In the genomic region with DNA sequence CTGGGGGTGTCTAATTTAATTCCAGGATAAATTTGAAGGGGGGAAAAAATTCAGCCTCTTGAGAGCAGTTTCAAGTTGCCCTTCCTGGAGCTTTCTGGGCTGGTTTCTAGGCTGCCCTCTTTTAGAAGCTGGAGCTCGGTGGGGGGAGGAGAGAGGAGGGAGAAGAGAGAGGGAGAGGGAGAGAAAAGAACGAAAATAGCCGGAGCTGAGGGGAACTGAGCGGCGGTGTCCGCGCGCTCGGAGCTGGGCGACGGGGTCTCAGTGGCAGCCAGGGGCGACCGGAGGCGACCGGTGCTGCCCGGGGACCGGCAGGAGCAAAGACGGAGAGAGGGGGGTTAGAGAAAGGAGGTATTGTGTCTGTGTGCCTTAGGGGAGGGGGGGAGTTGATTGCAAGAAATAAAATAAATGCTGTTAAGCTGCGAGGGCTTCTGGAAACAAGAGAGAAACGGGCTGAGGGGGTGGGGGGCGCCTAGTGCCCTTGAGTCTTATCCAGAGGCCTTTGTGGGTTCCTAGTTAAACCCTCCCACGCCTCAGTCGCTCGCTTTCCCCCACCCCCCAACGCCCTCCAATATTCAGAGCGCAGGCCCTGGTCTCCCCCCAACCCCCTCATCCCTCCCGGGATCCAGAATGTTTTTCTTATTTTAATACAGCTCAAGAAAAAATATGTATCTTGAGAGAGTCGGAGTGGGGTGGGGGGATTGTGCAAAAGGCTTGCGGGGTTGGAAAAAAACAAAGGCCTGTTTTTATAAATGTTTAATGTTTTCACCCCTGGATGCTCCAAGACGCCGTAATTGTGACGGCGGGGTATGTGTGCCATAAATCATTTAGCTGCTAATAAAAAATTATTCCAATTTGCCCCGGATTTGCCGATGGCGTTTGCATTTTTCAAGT, we compare ENCODE assay signal across 8 mouse cellular contexts. TPM values are rescaled to one million over a fixed set of nuclear protein-coding genes. Genes with fewer than 3 reads are reported as not detected.
A peak's percentile ranks its signal among the peaks of the same experiment; 100 is the strongest.
DNase-seq lines count a peak whose midpoint lies in the region; ATAC-seq and TF ChIP-seq lines count a peak whose summit lies in the region.

No protein-coding gene starts in this region.

- peak overlapping the region; percentile 62 for H3K9ac ChIP-seq in ES-E14 (ENCODE audit: insufficient read depth, low read depth, low read length, poor library complexity, severe bottlenecking)
- H3K9ac ChIP-seq in forebrain, embryonic 16.5 days (replicated peaks; ENCODE audit: low read depth, low read length), result peak overlapping the region; percentile 100

- no peaks in the 10 kb centered on the region for H3K9me3 ChIP-seq in ES-E14 (ENCODE audit: control insufficient read depth, insufficient read depth, low read depth, low read length)
- no peaks in the 10 kb centered on the region for H3K9me3 ChIP-seq in forebrain, embryonic 16.5 days (ENCODE audit: control insufficient read depth, low read length)

- no peaks in the 10 kb centered on the region for H3K36me3 ChIP-seq in ES-E14 (ENCODE audit: control insufficient read depth, insufficient read depth, low read length, poor library complexity, severe bottlenecking)
- no peaks in the 10 kb centered on the region for H3K36me3 ChIP-seq in forebrain, embryonic 16.5 days (ENCODE audit: control insufficient read depth, insufficient read depth)

- intact Hi-C loops in heart, postnatal 36 days (cut with DNase I), result loop anchor here (5.0 to 10.0 kb wide), 2 partner anchors 113 to 705 kb away; a partner anchor contains a TSS

- in situ Hi-C loops in ES-E14 (cut with MboI; ENCODE audit: low sequenced_read_pairs in 2 of 2, unreplicated experiment in 2 of 2), result no loop called here

- no peak for DNase-seq in ES-E14 (ENCODE audit: low read depth, low spot score)
- peak; percentile 97 for DNase-seq in brain, embryonic 14.5 days (ENCODE audit: low read depth)
- peak; percentile 63 to 78 for DNase-seq in heart, postnatal 36 days
- DNase-seq in layer of hippocampus, adult 2 months (ENCODE audit: low spot score in 2 of 2), result peak; percentile 71 to 89
- DNase-seq in lung, adult 18-20 months, result peak; percentile 65 to 75
- peak; percentile 46 for DNase-seq in ovary, postnatal 14 days (ENCODE audit: low spot score)

- peak; percentile 85 for TF ChIP-seq POLR2A in brain, embryonic 14.5 days (IDR thresholded peaks at IDR 0.05; ENCODE audit: borderline replicate concordance, extremely low read depth, insufficient read depth, insufficient read length, poor library complexity, severe bottlenecking)

- ATAC-seq in forebrain, embryonic 16.5 days, result peak; percentile 36
- no peak for ATAC-seq in megakaryocyte progenitor cell, adult 5-6 weeks (replicated peaks; ENCODE audit: poor library complexity)

- peaks cover 5 to 9% of the 10 kb centered on the region in 2 experiments; a peak in 2 of 4 replicates for H3K4me1 ChIP-seq in ES-E14 (ENCODE audit: control insufficient read depth in 2 of 2, insufficient read depth in 2 of 2, low read length in 2 of 2, poor library complexity in 1 of 2)
- H3K4me1 ChIP-seq in forebrain, embryonic 16.5 days (replicated peaks; ENCODE audit: control insufficient read depth, insufficient read depth, low read length), result peaks cover 29% of the 10 kb centered on the region

- under 1% methylated on average over 36 of the region's 36 CpGs for WGBS in forebrain, embryonic 16.5 days

- H3K4me3 ChIP-seq in ES-E14 (ENCODE audit: insufficient read depth in 1 of 2, low read depth in 1 of 2, low read length in 2 of 2, poor library complexity in 1 of 2, severe bottlenecking in 1 of 2), result peak overlapping the region; percentile 66 to 82
- peak overlapping the region; percentile 59 for H3K4me3 ChIP-seq in forebrain, embryonic 16.5 days (replicated peaks; ENCODE audit: low read length)
- peak overlapping the region; percentile 90 for H3K4me3 ChIP-seq in layer of hippocampus, adult 2 months

- peak overlapping the region; percentile 79 for H3K27ac ChIP-seq in ES-E14 (ENCODE audit: insufficient read depth, low read depth, low read length, poor library complexity, severe bottlenecking)
- peak overlapping the region; percentile 100 for H3K27ac ChIP-seq in forebrain, embryonic 16.5 days (ENCODE audit: low read length)
- peak overlapping the region; percentile 100 for H3K27ac ChIP-seq in layer of hippocampus, adult 2 months

- peak overlapping the region; percentile 92 for H3K4me2 ChIP-seq in forebrain, embryonic 16.5 days (ENCODE audit: low read length)

- H3K27me3 ChIP-seq in forebrain, embryonic 16.5 days (replicated peaks; ENCODE audit: control insufficient read depth, insufficient read depth, low read length), result no peaks in the 10 kb centered on the region

- TF ChIP-seq CTCF in brain, embryonic 14.5 days (IDR thresholded peaks at IDR 0.05; ENCODE audit: borderline replicate concordance, extremely low read depth, insufficient read depth, insufficient read length), result no peak
- no peak for TF ChIP-seq CTCF in layer of hippocampus, adult 2 months (conservative IDR thresholded peaks at IDR 0.05)

TF ChIP-seq in ES-E14, 5 proteins besides CTCF, POLR2A, EP300 and RAD21:
- no peak for TF ChIP-seq MAFK (IDR thresholded peaks at IDR 0.05; ENCODE audit: insufficient read depth, low read depth, low read length)
- TF ChIP-seq ZNF384 (IDR thresholded peaks at IDR 0.05; ENCODE audit: low read depth, low read length), result no peak
- no peak for TF ChIP-seq CHD2 (IDR thresholded peaks at IDR 0.05; ENCODE audit: low read depth, low read length)
- TF ChIP-seq HCFC1 (IDR thresholded peaks at IDR 0.05; ENCODE audit: borderline replicate concordance, insufficient read depth, low read length), result no peak
- no peak for TF ChIP-seq ZC3H11A (IDR thresholded peaks at IDR 0.05; ENCODE audit: borderline replicate concordance, low read depth, low read length)

RNA-seq across cellular contexts. Expression of a gene that starts 2.2 kb away (rescaled TPM):
- total RNA-seq in ES-E14 (2012; rRNA removed), result 12.9 and 20.7 TPM in 2 replicates
- 66.0 and 101 TPM in 2 replicates for polyA plus RNA-seq in brain, embryonic 14.5 days (2012; rRNA removed)
- polyA plus RNA-seq in forebrain, embryonic 16.5 days (2015; fragmentation: Nextera tagmentation; extraction: Ambion mirVana), result 34.8 and 40.4 TPM in 2 replicates
- 10 to 100 TPM; 55.4 to 62.3 TPM for total RNA-seq in heart, postnatal 36 days (2021)
- total RNA-seq in layer of hippocampus, adult 2 months (2021), result 100 to 1,000 TPM; 142 to 143 TPM
- total RNA-seq in megakaryocyte progenitor cell, adult 5-6 weeks (2015), result 27.3 and 30.2 TPM in 2 replicates
- 10.9 and 14.5 TPM in 2 replicates for total RNA-seq in megakaryocyte progenitor cell, adult 5-6 weeks (2017)
